Comparison of ENCODE assay signal across 23 mouse cellular contexts in genomic region chr7:28305641-28306040, GRCm38 (mm10). TPM values are rescaled to one million over a fixed set of nuclear protein-coding genes. Genes with fewer than 3 reads are reported as not detected.
DNase-seq lines count a peak whose midpoint lies in the region; ATAC-seq and TF ChIP-seq lines count a peak whose summit lies in the region.
"Had no signal": no experiment of that assay in that cellular context is flagged by ENCODE, and none has a peak within 500 bp of the region (broad histone marks: within the 10 kb centered on the region; RNA-seq: fewer than 3 reads in every experiment).

No protein-coding gene starts in this region.

- TF ChIP-seq CTCF in midbrain, postnatal 0 days (IDR thresholded peaks at IDR 0.05) = no peak

- no peak overlapping the region for H3K27ac ChIP-seq in kidney, embryonic 16.5 days (ENCODE audit: low read length)
- no peak overlapping the region for H3K27ac ChIP-seq in midbrain, postnatal 0 days (ENCODE audit: low read depth, low read length)
- no peak overlapping the region for H3K27ac ChIP-seq in midbrain, embryonic 10.5 days (replicated peaks)
- H3K27ac ChIP-seq: embryonic facial prominence, embryonic 10.5 days; forebrain, embryonic 15.5 days; limb, embryonic 13.5 days; liver, embryonic 12.5 days; neural tube, embryonic 15.5 days; stomach, postnatal 0 days had no signal

- H3K4me3 ChIP-seq in kidney, embryonic 16.5 days (ENCODE audit: low read length) = no peak overlapping the region
- no peak overlapping the region for H3K4me3 ChIP-seq in midbrain, postnatal 0 days (ENCODE audit: low read depth, low read length)
- H3K4me3 ChIP-seq in midbrain, embryonic 10.5 days = no peak overlapping the region
- H3K4me3 ChIP-seq: embryonic facial prominence, embryonic 10.5 days; forebrain, embryonic 15.5 days; limb, embryonic 13.5 days; liver, embryonic 12.5 days; neural tube, embryonic 15.5 days had no signal

- H3K9me3 ChIP-seq in kidney, embryonic 16.5 days (ENCODE audit: low read length) = no peaks in the 10 kb centered on the region
- no peaks in the 10 kb centered on the region for H3K9me3 ChIP-seq in midbrain, postnatal 0 days (ENCODE audit: low read length)
- H3K9me3 ChIP-seq in midbrain, embryonic 10.5 days (replicated peaks) = no peaks in the 10 kb centered on the region
- H3K9me3 ChIP-seq: embryonic facial prominence, embryonic 10.5 days; forebrain, embryonic 15.5 days; limb, embryonic 13.5 days; liver, embryonic 12.5 days; neural tube, embryonic 15.5 days had no signal

- no peak for ATAC-seq in kidney, embryonic 16.5 days (ENCODE audit: low FRiP score, low TSS enrichment)
- no peak for ATAC-seq in midbrain, postnatal 0 days (ENCODE audit: low FRiP score)
- ATAC-seq: forebrain, embryonic 15.5 days; intestine, postnatal 0 days; liver, embryonic 12.5 days had no signal

- peaks cover 40% of the 10 kb centered on the region for H3K36me3 ChIP-seq in kidney, embryonic 16.5 days (ENCODE audit: insufficient read depth, low read length)
- peaks cover 46% of the 10 kb centered on the region for H3K36me3 ChIP-seq in midbrain, postnatal 0 days (ENCODE audit: insufficient read depth, low read length)
- H3K36me3 ChIP-seq in midbrain, embryonic 10.5 days = peaks cover 67% of the 10 kb centered on the region

- peaks cover 19% of the 10 kb centered on the region for H3K4me1 ChIP-seq in kidney, embryonic 16.5 days (ENCODE audit: insufficient read depth, low read length)
- no peaks in the 10 kb centered on the region for H3K4me1 ChIP-seq in midbrain, postnatal 0 days (ENCODE audit: insufficient read depth, low read length)
- peaks cover 84% of the 10 kb centered on the region for H3K4me1 ChIP-seq in midbrain, embryonic 10.5 days

- peak; percentile 49 for DNase-seq in adrenal gland, postnatal 25 days
- DNase-seq in adrenal gland, adult 8-10 months = no peak
- peak; percentile 74 for DNase-seq in kidney, adult 11 months
- peak; percentile 56 for DNase-seq in midbrain, postnatal 0 days (ENCODE audit: low spot score)
- DNase-seq in midbrain, embryonic 10.5 days (ENCODE audit: low spot score) = no peak
- peak; percentile 51 to 71 for DNase-seq in kidney, postnatal 36 days
- DNase-seq: cerebellum, adult 18-20 months; gastrocnemius, postnatal 10 days; layer of hippocampus, postnatal 36 days; lung, adult 18-20 months; lung, postnatal 10 days had no signal

- no peak overlapping the region for H3K4me2 ChIP-seq in kidney, embryonic 16.5 days (replicated peaks; ENCODE audit: low read depth, low read length)
- H3K4me2 ChIP-seq in midbrain, postnatal 0 days (ENCODE audit: low read depth, low read length, poor library complexity, severe bottlenecking) = no peak overlapping the region
- H3K4me2 ChIP-seq: forebrain, embryonic 15.5 days; heart, embryonic 11.5 days; limb, embryonic 13.5 days; liver, embryonic 12.5 days; midbrain, embryonic 11.5 days; neural tube, embryonic 15.5 days had no signal

- no peak overlapping the region for H3K9ac ChIP-seq in kidney, embryonic 16.5 days (replicated peaks; ENCODE audit: low read length)
- H3K9ac ChIP-seq in midbrain, postnatal 0 days (replicated peaks; ENCODE audit: low read length, poor library complexity, severe bottlenecking) = no peak overlapping the region
- H3K9ac ChIP-seq: forebrain, embryonic 15.5 days; limb, embryonic 13.5 days; liver, embryonic 12.5 days; neural tube, embryonic 15.5 days had no signal

- WGBS in kidney, embryonic 16.5 days = 82% methylated on average over 10 of the region's 10 CpGs
- 90% methylated on average over 10 of the region's 10 CpGs for WGBS in midbrain, postnatal 0 days
- WGBS in midbrain, embryonic 10.5 days = 92% methylated on average over 10 of the region's 10 CpGs

- peaks cover 14% of the 10 kb centered on the region for H3K27me3 ChIP-seq in kidney, embryonic 16.5 days (ENCODE audit: insufficient read depth, low read length)
- no peaks in the 10 kb centered on the region for H3K27me3 ChIP-seq in midbrain, postnatal 0 days (ENCODE audit: insufficient read depth, low read length)
- peaks cover 18% of the 10 kb centered on the region for H3K27me3 ChIP-seq in midbrain, embryonic 10.5 days (ENCODE audit: low read depth, poor library complexity, severe bottlenecking)
- H3K27me3 ChIP-seq: forebrain, embryonic 15.5 days; neural tube, embryonic 15.5 days had no signal

RNA-seq across cellular contexts. Expression of gene Dll3, which starts 3.6 kb away (rescaled TPM):
- total RNA-seq in adrenal gland, postnatal 25 days (2021) = not detected in 2 replicates
- under 1 TPM; 0.14 to 0.62 (median 0.40) TPM for total RNA-seq in adrenal gland, adult 8-10 months (2022)
- 0.50 and 0.68 TPM in 2 replicates for polyA plus RNA-seq in kidney, embryonic 16.5 days (2015; fragmentation: Nextera tagmentation; extraction: Ambion mirVana)
- total RNA-seq in midbrain, postnatal 0 days (2014; rRNA removed) = 8.6 and 17.3 TPM in 2 replicates
- 17.6 and 18.1 TPM in 2 replicates for polyA plus RNA-seq in midbrain, postnatal 0 days (2015; fragmentation: Nextera tagmentation; extraction: Ambion mirVana)
- polyA plus RNA-seq in midbrain, embryonic 10.5 days (2016; fragmentation: Nextera tagmentation; extraction: Ambion mirVana) = 39.0 and 61.2 TPM in 2 replicates
- total RNA-seq: gastrocnemius, postnatal 10 days had no signal
- polyA plus RNA-seq: heart, postnatal 0 days had no signal

RNA-seq across cellular contexts. Expression of gene Timm50, which starts 6.2 kb away (rescaled TPM):
- total RNA-seq in adrenal gland, postnatal 25 days (2021) = 72.0 and 81.3 TPM in 2 replicates
- 10 to 100 TPM; 68.5 to 83.7 (median 71.2) TPM for total RNA-seq in adrenal gland, adult 8-10 months (2022)
- 162 and 169 TPM in 2 replicates for polyA plus RNA-seq in kidney, embryonic 16.5 days (2015; fragmentation: Nextera tagmentation; extraction: Ambion mirVana)
- 59.2 and 76.3 TPM in 2 replicates for total RNA-seq in midbrain, postnatal 0 days (2014; rRNA removed)
- polyA plus RNA-seq in midbrain, postnatal 0 days (2015; fragmentation: Nextera tagmentation; extraction: Ambion mirVana) = 112 and 120 TPM in 2 replicates
- 249 and 261 TPM in 2 replicates for polyA plus RNA-seq in midbrain, embryonic 10.5 days (2016; fragmentation: Nextera tagmentation; extraction: Ambion mirVana)

RNA-seq across cellular contexts. Expression of gene Selenov, which starts 14.7 kb away (rescaled TPM):
- not detected in 2 replicates for total RNA-seq in adrenal gland, postnatal 25 days (2021)
- total RNA-seq in adrenal gland, adult 8-10 months (2022) = under 1 TPM in 1 of 4 experiments, not detected in 3; 0.28 TPM
- polyA plus RNA-seq in kidney, embryonic 16.5 days (2015; fragmentation: Nextera tagmentation; extraction: Ambion mirVana) = 0.41 and 0.74 TPM in 2 replicates
- total RNA-seq in midbrain, postnatal 0 days (2014; rRNA removed) = 0.61 and 1.3 TPM in 2 replicates
- 3.5 and 6.3 TPM in 2 replicates for polyA plus RNA-seq in midbrain, postnatal 0 days (2015; fragmentation: Nextera tagmentation; extraction: Ambion mirVana)
- 0.46 and 1.4 TPM in 2 replicates for polyA plus RNA-seq in midbrain, embryonic 10.5 days (2016; fragmentation: Nextera tagmentation; extraction: Ambion mirVana)
- total RNA-seq: gastrocnemius, postnatal 10 days; granulocyte monocyte progenitor cell, adult 5-6 weeks had no signal
- polyA plus RNA-seq: heart, embryonic 11.5 days; heart, postnatal 0 days; intestine, postnatal 0 days; liver, embryonic 12.5 days had no signal

RNA-seq across cellular contexts. Expression of gene Eid2b, which starts 28.1 kb away (rescaled TPM):
- 19.2 and 21.1 TPM in 2 replicates for total RNA-seq in adrenal gland, postnatal 25 days (2021)
- total RNA-seq in adrenal gland, adult 8-10 months (2022) = 10 to 100 TPM; 17.2 to 19.9 (median 18.7) TPM
- 9.2 and 9.9 TPM in 2 replicates for polyA plus RNA-seq in kidney, embryonic 16.5 days (2015; fragmentation: Nextera tagmentation; extraction: Ambion mirVana)
- 44.0 and 64.2 TPM in 2 replicates for total RNA-seq in midbrain, postnatal 0 days (2014; rRNA removed)
- polyA plus RNA-seq in midbrain, postnatal 0 days (2015; fragmentation: Nextera tagmentation; extraction: Ambion mirVana) = 50.9 and 52.8 TPM in 2 replicates
- polyA plus RNA-seq in midbrain, embryonic 10.5 days (2016; fragmentation: Nextera tagmentation; extraction: Ambion mirVana) = 11.9 and 15.3 TPM in 2 replicates

RNA-seq across cellular contexts. Expression of gene Supt5, which starts 32.9 kb away (rescaled TPM):
- 136 and 164 TPM in 2 replicates for total RNA-seq in adrenal gland, postnatal 25 days (2021)
- 100 to 1,000 TPM; 135 to 251 (median 169) TPM for total RNA-seq in adrenal gland, adult 8-10 months (2022)
- polyA plus RNA-seq in kidney, embryonic 16.5 days (2015; fragmentation: Nextera tagmentation; extraction: Ambion mirVana) = 106 and 109 TPM in 2 replicates
- 99.5 and 104 TPM in 2 replicates for total RNA-seq in midbrain, postnatal 0 days (2014; rRNA removed)
- polyA plus RNA-seq in midbrain, postnatal 0 days (2015; fragmentation: Nextera tagmentation; extraction: Ambion mirVana) = 84.8 and 86.1 TPM in 2 replicates
- 113 and 122 TPM in 2 replicates for polyA plus RNA-seq in midbrain, embryonic 10.5 days (2016; fragmentation: Nextera tagmentation; extraction: Ambion mirVana)

Comparison
In these comparisons a context has a peak if more than half of its experiments do, and no peak if none do; other contexts are left out.
1. DNase-seq: peak in adrenal gland, postnatal 25 days (single experiment), kidney, adult 11 months (single experiment), midbrain, postnatal 0 days (single experiment) and kidney, postnatal 36 days (2 of 2); none in adrenal gland, adult 8-10 months (single experiment) and midbrain, embryonic 10.5 days (single experiment).